Mouse (Mus musculus) hindbrain, embryonic 16.5 days (tissue): ENCODE results near the gene Fbxo8. TPM values are rescaled to one million over a fixed set of nuclear protein-coding genes. Genes with fewer than 3 reads are reported as not detected.
A peak's percentile ranks its signal among the peaks of the same experiment; 100 is the strongest.

Source experiments
- ATAC-seq: fragments of 200-750 bp; cut with Nextera tagmentation; 2 replicates; pipeline ENCODE4 v1.8.0; 2017; ENCODE audit warnings: moderate TSS enrichment, moderate library complexity
- H3K27ac ChIP-seq: fragments of 300-500 bp; sonication (generic); 2 replicates; pipeline ENCODE4 v1.5.1; 2014; ENCODE audit warnings: low read depth, mild to moderate bottlenecking, control low read depth, low read length, moderate library complexity
- H3K27me3 ChIP-seq: fragments of 300-500 bp; sonication (generic); replicated peaks from 2 replicates; pipeline ENCODE4 v1.6.1; 2014; ENCODE audit warnings: low read length; ENCODE audit not compliant: control insufficient read depth, insufficient read depth
- H3K36me3 ChIP-seq: fragments of 300-500 bp; sonication (generic); 2 replicates; pipeline ENCODE4 v1.6.1; 2014; ENCODE audit warnings: mild to moderate bottlenecking, low read length, moderate library complexity, mixed read lengths; ENCODE audit not compliant: control insufficient read depth, insufficient read depth
- H3K4me1 ChIP-seq: fragments of 300-500 bp; sonication (generic); 2 replicates; pipeline ENCODE4 v1.6.1; 2014; ENCODE audit warnings: low read depth, low read length; ENCODE audit not compliant: control insufficient read depth, insufficient read depth
- H3K4me2 ChIP-seq: fragments of 300-500 bp; sonication (generic); 2 replicates; pipeline ENCODE4 v1.6.1; 2014; ENCODE audit warnings: mild to moderate bottlenecking, low read length, control low read depth, moderate library complexity
- H3K4me3 ChIP-seq: fragments of 300-500 bp; sonication (generic); 2 replicates; pipeline ENCODE4 v1.5.1; 2014; ENCODE audit warnings: mild to moderate bottlenecking, low read length, control low read depth, moderate library complexity
- H3K9ac ChIP-seq: fragments of 300-500 bp; sonication (generic); 2 replicates; pipeline ENCODE4 v1.6.1; 2014; ENCODE audit warnings: low read depth, mild to moderate bottlenecking, control low read depth, low read length, moderate library complexity
- H3K9me3 ChIP-seq: fragments of 300-500 bp; sonication (generic); 2 replicates; pipeline ENCODE4 v1.6.1; 2014; ENCODE audit warnings: mild to moderate bottlenecking, low read length, moderate library complexity; ENCODE audit not compliant: control insufficient read depth
- WGBS: fragments of 180-500 bp; shearing (Covaris S2); extraction: QIAGEN DNeasy Blood & Tissue Kit; methylation state at CpG from one replicate; pipeline ENCODE4 v1.1.7; 2014; 5-methylcytosine and 5-hydroxymethylcytosine counted together
- polyA plus RNA-seq: library from polyadenylated mRNA; unstranded; fragments of >200 nt; fragmentation: Nextera tagmentation; extraction: Ambion mirVana; gene quantifications from 2 replicates; pipeline ENCODE4 v1.2.1, GENCODE M21; 2015

Fbxo8 gene
- polyA plus RNA-seq, 1 experiment from 2014 or later: 41.7 TPM

- H3K4me2 ChIP-seq: no peak overlapping the region
- H3K27me3 ChIP-seq: no peaks in the 10 kb centered on the region
- no peak overlapping the region for H3K4me3 ChIP-seq
- WGBS: 88% methylated on average over 7 of the region's 7 CpGs
- H3K27ac ChIP-seq: no peak overlapping the region
- H3K4me1 ChIP-seq: no peaks in the 10 kb centered on the region
- no peak for ATAC-seq
- H3K36me3 ChIP-seq: peaks cover 12% of the 10 kb centered on the region; the same call in 1 of the 2 replicates
- no peaks in the 10 kb centered on the region for H3K9me3 ChIP-seq
- H3K9ac ChIP-seq: no peak overlapping the region
These were observed 10.2 kb upstream of the Fbxo8 start for GRCm38 (mm10) chr8:56540706-56541105.

DNA sequence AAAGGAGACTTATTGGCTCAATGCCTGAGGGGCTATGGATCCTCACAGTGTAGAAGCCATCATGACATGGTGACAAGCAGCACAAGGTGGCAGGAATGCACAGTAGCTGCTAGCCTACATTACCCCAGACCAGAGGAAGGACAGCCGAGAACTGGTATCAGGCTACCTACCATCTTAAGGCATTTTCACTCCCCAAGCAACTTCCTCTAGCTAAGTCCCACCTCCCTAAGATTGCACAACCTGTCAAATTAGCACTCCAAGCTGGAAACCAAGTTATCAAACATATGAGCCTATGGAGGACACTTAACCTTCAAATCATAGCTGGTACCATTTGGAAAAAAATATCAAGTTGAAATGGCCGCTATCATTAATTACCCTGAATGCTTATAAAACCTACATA is 3.0 kb upstream of the Fbxo8 start:
- Histone ChIP-seq H3K27ac (no peak overlapping the region), H3K4me3 (no peak overlapping the region), H3K9ac (no peak overlapping the region), H3K27me3 (no peaks in the 10 kb centered on the region), H3K4me1 (peaks cover 15% of the 10 kb centered on the region), H3K4me2 (no peak overlapping the region), H3K36me3 (peaks cover 2% of the 10 kb centered on the region; the same call in 1 of the 2 replicates), H3K9me3 (no peaks in the 10 kb centered on the region)
- 93% methylated on average over 2 of the region's 2 CpGs for WGBS
- ATAC-seq: no peak

DNA sequence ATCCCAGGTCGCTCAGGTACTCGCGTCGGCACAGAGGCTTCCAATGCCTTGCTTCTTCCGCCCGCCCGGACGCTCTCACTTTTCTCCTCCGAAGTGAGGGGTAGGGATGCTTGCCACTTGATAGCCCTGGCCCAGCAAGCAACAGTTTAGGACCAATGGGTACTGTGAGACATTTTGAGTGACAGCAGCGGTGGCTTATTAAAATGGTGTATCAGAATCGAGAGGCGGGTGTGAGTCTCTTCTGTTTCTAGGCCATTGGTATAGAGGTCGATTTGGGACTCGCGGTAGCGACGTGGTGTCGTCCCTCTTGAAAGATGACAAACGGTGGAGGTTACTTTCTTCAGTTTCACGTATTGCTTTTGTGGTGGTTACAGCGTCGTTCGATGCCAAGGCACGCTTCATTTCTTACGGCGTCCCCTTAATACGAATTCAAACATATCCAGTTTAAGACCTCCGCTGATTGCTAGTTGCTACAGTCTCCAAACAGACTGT is 517 bp downstream of the Fbxo8 start:
- no peaks in the 10 kb centered on the region for H3K36me3 ChIP-seq
- no peaks in the 10 kb centered on the region for H3K9me3 ChIP-seq
- ATAC-seq: peak; percentile 99
- H3K27ac ChIP-seq: peak overlapping the region; percentile 83
- H3K4me3 ChIP-seq: peak overlapping the region; percentile 73
- H3K4me1 ChIP-seq: peaks cover 15% of the 10 kb centered on the region
- H3K9ac ChIP-seq: peak overlapping the region; percentile 74
- H3K27me3 ChIP-seq: no peaks in the 10 kb centered on the region
- under 1% methylated on average over 28 of the region's 28 CpGs for whole genome bisulfite sequencing
- peak overlapping the region; percentile 72 for H3K4me2 ChIP-seq

- Histone ChIP-seq H3K27ac (no peak overlapping the region), H3K4me2 (peak overlapping the region; percentile 72), H3K4me1 (peaks cover 15% of the 10 kb centered on the region), H3K36me3 (no peaks in the 10 kb centered on the region), H3K4me3 (peak overlapping the region; percentile 73), H3K27me3 (no peaks in the 10 kb centered on the region), H3K9ac (peak overlapping the region; percentile 50), H3K9me3 (no peaks in the 10 kb centered on the region)
- WGBS: 31% methylated on average over 10 of the region's 10 CpGs
- ATAC-seq: no peak
These were observed 1.2 kb downstream of the Fbxo8 start for GRCm38 (mm10) chr8:56552045-56552444.

GRCm38 (mm10) chr8:56552551-56553103 is 1.7 kb downstream of the Fbxo8 start:
- no peak overlapping the region for H3K9ac ChIP-seq
- no peaks in the 10 kb centered on the region for H3K36me3 ChIP-seq
- no peaks in the 10 kb centered on the region for H3K27me3 ChIP-seq
- ATAC-seq: no peak
- H3K4me2 ChIP-seq: peak overlapping the region; percentile 19; the same call in 1 of the 2 replicates
- H3K4me1 ChIP-seq: peaks cover 15% of the 10 kb centered on the region
- no peaks in the 10 kb centered on the region for H3K9me3 ChIP-seq
- whole genome bisulfite sequencing: 85% methylated on average over 5 of the region's 5 CpGs
- H3K27ac ChIP-seq: no peak overlapping the region
- no peak overlapping the region for H3K4me3 ChIP-seq

DNA sequence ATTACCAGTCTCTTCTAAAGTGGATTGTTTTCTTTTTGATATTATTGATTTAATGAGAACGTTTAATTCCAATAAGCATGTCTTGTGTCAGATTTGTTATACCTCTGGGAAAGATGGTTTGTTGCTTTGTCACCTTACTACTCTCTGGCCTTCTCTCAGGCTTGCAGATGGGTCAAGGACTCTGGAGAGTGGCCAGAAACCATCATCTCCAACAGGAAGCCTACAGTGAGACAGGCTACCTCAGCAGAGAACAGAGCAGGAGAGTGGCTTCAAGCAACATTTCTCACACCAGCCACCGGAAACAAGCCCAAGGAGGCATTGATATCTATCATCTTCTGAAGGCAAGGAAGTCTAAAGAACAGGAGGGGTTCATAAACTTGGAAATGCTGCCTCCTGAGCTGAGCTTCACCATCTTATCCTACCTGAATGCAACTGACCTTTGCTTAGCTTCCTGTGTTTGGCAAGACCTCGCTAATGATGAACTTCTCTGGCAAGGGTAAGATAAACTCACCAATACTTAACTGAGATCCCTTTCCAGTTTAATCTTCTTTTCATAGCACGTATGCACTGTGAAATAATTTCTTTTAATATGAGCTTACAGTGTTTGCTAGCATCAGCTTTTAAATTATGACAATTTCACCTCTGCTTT is 13.6 kb downstream of the Fbxo8 start:
- H3K27me3 ChIP-seq: no peaks in the 10 kb centered on the region
- no peak overlapping the region for H3K4me3 ChIP-seq
- H3K27ac ChIP-seq: no peak overlapping the region
- H3K4me1 ChIP-seq: no peaks in the 10 kb centered on the region
- peaks cover 3% of the 10 kb centered on the region; the same call in 1 of the 2 replicates for H3K36me3 ChIP-seq
- ATAC-seq: no peak
- no peak overlapping the region for H3K4me2 ChIP-seq
- WGBS: 87% methylated on average over 4 of the region's 4 CpGs
- H3K9ac ChIP-seq: no peak overlapping the region
- H3K9me3 ChIP-seq: no peaks in the 10 kb centered on the region

DNA sequence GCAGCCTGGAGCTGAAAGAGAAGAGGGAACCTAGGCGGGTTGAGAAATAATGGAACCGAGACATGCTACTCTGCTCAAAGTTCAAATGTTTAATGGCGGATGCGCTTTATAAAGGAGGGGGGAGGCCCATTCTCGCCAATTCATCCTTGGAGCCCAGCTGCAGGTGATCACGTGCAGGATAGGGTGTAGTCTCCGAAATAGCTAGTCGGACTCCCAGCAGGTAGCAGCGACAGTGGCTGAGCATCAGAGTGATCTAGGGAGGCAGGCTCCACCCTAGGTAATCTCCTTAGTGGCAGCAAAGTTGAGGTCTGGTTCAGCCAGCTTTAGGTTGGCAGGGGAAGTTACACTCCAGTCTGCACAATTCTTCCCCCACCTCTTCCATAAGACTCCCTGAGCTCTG is 16.0 kb downstream of the Fbxo8 start:
- H3K9ac ChIP-seq: no peak overlapping the region
- H3K4me2 ChIP-seq: no peak overlapping the region
- no peak overlapping the region for H3K27ac ChIP-seq
- H3K36me3 ChIP-seq: peaks cover 3% of the 10 kb centered on the region; the same call in 1 of the 2 replicates
- ATAC-seq: no peak
- no peak overlapping the region for H3K4me3 ChIP-seq
- H3K9me3 ChIP-seq: no peaks in the 10 kb centered on the region
- no peaks in the 10 kb centered on the region for H3K4me1 ChIP-seq
- 93% methylated on average over 9 of the region's 9 CpGs for WGBS
- no peaks in the 10 kb centered on the region for H3K27me3 ChIP-seq

- no peaks in the 10 kb centered on the region for H3K9me3 ChIP-seq
- H3K9ac ChIP-seq: no peak overlapping the region
- 97% methylated on average over 4 of the region's 4 CpGs for WGBS
- H3K4me3 ChIP-seq: no peak overlapping the region
- no peaks in the 10 kb centered on the region for H3K27me3 ChIP-seq
- no peaks in the 10 kb centered on the region for H3K36me3 ChIP-seq
- no peak overlapping the region for H3K27ac ChIP-seq
- H3K4me2 ChIP-seq: no peak overlapping the region
- H3K4me1 ChIP-seq: no peaks in the 10 kb centered on the region
- no peak for ATAC-seq
These were observed 30.0 kb downstream of the Fbxo8 start for GRCm38 (mm10) chr8:56580918-56581317.

DNA sequence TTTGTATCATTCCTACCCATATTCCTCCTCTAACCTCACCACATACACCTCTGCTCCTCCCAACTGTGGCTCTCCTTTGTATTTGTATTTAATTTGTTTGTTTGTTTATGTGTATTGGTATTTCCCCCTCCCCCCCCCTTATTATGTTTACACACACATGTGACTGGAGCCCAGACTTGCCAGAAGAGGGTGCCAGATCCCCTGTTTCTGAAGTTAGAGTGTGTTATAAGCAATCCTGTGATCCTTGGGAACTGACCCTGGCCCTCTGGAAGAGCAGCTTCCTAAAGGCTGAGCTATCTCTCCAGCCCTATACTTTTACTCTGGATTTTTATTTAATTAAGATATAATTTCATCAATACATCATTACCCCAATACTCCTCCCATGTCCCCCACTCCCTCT is 32.0 kb downstream of the Fbxo8 start:
- no peak for ATAC-seq
- H3K27ac ChIP-seq: no peak overlapping the region

More for the DNA sequence above, 32.0 kb downstream of the Fbxo8 start:
- H3K4me2 ChIP-seq: no peak overlapping the region
- H3K36me3 ChIP-seq: no peaks in the 10 kb centered on the region; the same call in 1 of the 2 replicates
- H3K27me3 ChIP-seq: no peaks in the 10 kb centered on the region
- H3K9me3 ChIP-seq: no peaks in the 10 kb centered on the region
- H3K9ac ChIP-seq: no peak overlapping the region
- no peaks in the 10 kb centered on the region for H3K4me1 ChIP-seq
- no peak overlapping the region for H3K4me3 ChIP-seq
